Mouse (Mus musculus): Measurements from ENCODE around the gene Rps6kb2.
A peak's percentile ranks its signal among the peaks of the same experiment; 100 is the strongest.
"Not testable (repeated sequence)": the region's sequence is repeated elsewhere in the genome, so short reads cannot be mapped to it uniquely, and the experiment has no call there.

Gene Rps6kb2

DNA sequence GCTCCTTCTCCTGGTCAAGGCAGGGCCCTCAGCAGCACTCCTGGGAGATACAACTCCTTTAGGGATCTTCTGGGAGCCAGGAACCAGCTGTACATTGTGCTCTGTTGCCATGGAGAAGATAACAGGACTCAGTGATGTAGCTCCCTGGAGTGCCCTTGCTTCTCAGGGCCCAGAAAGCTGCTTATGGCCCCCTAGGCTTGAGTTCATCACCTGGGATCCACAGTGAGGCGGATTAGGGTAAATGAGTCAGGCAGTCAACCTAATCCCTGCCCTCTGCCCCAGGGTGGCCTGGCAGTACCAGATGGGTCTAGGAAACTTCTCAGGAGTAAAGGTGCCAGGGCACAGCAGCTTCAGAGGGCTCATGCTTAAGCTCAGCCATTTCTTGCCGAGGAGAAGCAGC, 23.7 kb downstream of the Rps6kb2 start, which contains the start of gene Gpr152:
Gene Gpr152 (plus strand): TSS at position 342 of the 400 bp plus-strand sequence.
- no peak for DNase-seq (ENCODE audit: low spot score)

DNA sequence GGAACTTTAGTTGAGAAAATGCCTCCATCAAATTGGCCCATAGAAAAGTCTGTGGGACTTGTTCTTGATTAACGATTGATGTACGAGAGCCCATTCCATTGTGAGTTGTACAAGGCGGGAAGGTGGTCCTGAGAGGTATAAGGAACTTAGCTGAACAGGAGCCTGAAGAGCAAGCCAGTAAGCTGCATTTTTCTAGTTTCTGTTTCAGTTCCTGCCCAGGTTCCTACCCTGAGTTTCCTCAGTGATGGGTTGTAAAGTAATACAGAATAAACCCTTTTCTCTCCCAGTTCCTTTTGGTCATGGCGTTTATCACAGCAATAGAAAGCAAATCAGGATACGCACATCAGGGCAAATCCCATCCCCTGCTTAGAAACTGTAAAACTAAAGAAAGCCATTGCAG, 25.2 kb downstream of the Rps6kb2 start:
- no peak for DNase-seq (ENCODE audit: low spot score)

DNA sequence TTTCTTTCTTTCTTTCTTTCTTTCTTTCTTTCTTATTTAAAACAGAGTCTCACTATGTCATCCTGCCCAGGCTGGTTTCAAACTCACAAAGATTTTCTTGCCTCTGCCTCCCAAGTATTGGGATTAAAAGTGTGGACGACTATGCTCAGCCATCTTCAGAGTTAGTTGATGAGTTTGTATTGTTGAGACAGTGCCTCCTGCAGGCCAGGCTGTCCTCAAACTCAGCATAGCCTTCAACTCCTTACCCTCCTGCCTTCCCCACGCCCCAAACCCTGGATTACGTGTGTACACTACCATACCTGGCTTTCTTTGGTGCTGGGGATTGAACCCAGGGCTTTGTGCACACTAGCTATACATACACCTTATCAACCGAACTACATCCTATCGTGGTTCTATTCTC, 26.7 kb downstream of the Rps6kb2 start:
- DNase-seq (ENCODE audit: low spot score): no peak

DNA sequence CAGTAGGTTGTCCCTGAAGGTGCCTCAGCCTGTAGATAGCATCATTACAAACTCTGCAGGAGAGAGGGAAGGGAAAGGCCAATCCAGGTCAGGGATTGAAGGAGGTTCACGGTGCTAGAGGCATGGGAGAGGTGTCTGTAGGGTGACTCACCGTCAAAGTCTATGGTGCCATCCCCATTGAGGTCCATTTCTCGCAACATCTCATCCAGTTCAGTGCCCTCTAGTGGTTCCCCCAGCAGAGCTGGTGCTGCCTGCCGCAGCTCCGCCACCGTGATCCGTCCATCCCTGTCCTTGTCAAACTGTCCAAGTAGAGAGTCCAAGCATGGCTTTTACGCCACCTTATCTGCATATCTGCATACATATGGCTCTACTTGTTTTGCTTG, 27.2 kb downstream of the Rps6kb2 start:
- not testable (repeated sequence) for DNase-seq (ENCODE audit: low spot score)

GRCm38 (mm10) chr19:4135229-4135962, 27.8 kb downstream of the Rps6kb2 start:
- not testable (repeated sequence) for DNase-seq (ENCODE audit: low spot score)

- DNase-seq (ENCODE audit: low spot score): no peak
These were observed 28.8 kb downstream of the Rps6kb2 start for GRCm38 (mm10) chr19:4134354-4134753.

GRCm38 (mm10) chr19:4131768-4132167, 31.4 kb downstream of the Rps6kb2 start:
- DNase-seq (ENCODE audit: low spot score): no peak

- no peak for DNase-seq (ENCODE audit: low spot score)
These were observed 32.1 kb downstream of the Rps6kb2 start for GRCm38 (mm10) chr19:4131075-4131474.

GRCm38 (mm10) chr19:4130106-4130505, 33.0 kb downstream of the Rps6kb2 start:
- no peak for DNase-seq (ENCODE audit: low spot score)

GRCm38 (mm10) chr19:4129462-4129861, 33.7 kb downstream of the Rps6kb2 start:
- no peak for DNase-seq (ENCODE audit: low spot score)

GRCm38 (mm10) chr19:4126759-4127495, 36.2 kb downstream of the Rps6kb2 start:
- DNase-seq (ENCODE audit: low spot score): peak; percentile 54

DNA sequence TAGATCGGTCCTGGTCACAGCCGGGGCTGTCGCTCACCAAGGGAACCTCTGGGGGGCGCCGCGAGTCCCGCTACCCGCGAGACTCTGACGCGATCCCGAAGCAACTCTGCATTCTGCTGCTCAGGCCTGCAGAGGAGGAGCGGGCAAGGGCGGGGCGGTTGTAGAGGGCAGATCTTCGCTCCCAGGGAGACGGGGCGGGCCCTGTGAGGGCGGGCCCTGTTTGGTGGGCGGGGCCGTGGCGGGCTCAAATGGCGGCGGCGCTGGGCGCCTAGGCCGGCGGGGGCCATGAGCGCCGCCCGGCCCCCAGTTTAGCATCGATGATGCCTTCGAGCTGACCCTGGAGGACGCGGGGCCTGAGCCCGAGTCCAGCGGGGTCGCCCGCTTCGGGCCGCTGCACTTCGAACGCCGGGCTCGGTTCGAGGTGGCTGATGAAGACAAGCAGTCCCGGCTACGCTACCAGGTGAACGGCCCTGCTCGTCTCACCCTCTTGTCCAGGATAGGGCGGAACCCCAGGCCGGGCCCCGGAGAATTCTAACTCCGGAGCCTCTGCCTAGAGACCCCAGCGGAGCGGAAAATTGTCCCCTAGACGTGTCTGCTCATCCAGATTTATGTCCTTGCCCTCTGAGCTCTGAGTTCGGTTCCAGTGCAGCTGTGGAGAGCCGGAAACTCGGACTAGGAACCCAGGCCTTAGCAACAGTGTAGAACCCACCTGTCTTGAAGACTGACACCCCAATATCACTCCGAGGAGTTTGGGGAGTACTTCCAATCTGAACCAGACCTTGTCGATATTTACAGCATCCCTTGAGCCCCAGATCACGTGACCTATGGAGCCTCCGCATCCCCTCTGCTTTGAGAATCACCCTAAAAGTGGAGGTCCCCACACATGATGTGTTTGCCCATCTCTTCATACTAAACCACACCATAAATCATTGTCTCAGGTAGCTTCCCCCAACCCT, 37.1 kb downstream of the Rps6kb2 start, which contains the start of gene Aip:
Gene Aip (minus strand): TSS at position 118 of the 956 bp plus-strand sequence.
- peak; percentile 99 for DNase-seq (ENCODE audit: low spot score)

DNA sequence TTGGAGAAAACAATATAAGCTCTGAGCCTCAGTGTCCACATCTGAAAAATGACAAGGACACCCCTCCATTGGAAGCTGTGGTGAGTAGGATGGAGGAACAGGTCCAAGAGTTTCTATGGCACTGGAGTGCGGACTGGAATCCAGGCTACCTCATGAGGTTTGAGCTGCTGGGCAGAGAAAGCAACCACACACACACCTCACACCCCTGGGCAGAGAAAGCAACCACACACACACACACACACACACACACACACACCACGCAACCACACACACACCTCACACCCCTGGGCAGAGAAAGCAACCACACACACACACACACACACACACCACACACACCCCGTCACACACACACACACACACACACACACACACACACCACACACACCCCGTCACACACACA, 37.9 kb downstream of the Rps6kb2 start:
- not testable (repeated sequence) for DNase-seq (ENCODE audit: low spot score)

GRCm38 (mm10) chr19:4124432-4124831, 38.7 kb downstream of the Rps6kb2 start:
- DNase-seq (ENCODE audit: low spot score): no peak

DNA sequence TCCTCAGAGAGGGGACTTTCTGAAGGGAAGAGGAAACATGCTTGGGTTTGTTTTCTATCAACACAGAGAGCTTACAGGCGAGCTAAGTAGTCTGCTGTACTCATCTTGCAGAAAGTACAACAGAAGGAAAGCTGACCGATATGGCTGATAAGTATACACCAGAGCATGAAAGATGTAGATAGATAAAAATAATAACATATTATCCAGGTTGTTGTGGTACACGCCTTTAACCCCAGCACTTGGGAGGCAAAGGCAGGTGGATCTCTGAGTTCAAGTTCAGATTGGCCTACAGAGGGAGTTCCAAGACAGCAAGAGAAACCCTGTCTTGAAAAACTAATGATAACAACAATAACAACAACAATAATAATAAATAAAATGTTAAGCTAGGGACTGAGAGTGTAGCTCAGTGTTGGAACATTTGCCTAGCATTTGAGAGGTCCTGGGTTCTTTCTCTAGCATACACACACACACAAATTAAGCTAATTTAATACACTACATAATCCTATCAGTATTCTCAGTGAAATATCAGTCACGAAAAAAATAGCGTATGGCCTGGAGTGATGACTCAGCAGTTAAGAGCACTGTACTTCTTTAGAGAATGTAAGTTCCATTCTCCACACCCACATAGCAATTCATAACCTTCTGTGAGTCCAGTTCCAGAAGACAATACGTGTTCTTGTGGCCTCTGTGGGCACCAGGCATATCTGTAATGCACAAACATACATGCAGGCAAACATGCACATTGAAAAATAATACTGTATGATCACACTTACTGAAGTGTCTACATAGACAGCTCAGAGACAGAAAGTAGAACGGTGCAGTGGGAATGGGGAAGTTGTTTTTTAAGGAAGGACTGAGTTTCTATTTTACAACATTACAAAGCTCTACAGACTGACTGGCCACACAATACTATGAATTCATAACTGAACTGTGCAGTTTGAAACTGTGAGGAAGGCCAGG, 40.5 kb downstream of the Rps6kb2 start:
- no peak for DNase-seq (ENCODE audit: low spot score)

DNA sequence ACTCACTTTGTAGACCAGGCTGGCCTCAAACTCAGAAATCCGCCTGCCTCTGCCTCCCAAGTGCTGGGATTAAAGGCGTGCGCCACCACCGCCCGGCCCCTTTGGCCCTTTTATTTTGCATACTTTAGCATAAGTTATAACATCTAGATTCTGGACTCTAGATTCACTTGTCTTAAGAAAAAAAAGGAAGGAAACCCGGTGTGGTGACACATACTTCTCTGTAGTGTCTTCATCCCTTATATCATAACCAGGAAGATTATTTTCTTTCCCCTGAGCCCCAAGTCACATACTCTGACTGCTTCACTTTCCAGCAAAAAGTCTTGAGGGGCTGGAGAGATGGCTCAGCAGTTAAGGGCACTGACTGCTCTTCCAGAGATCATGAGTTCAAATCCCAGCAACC, 41.3 kb downstream of the Rps6kb2 start:
- not testable (repeated sequence) for DNase-seq (ENCODE audit: low spot score)

GRCm38 (mm10) chr19:4121097-4121805, 41.9 kb downstream of the Rps6kb2 start:
- DNase-seq (ENCODE audit: low spot score): peak; percentile 100

- DNase-seq (ENCODE audit: low spot score): no peak
These were observed 42.7 kb downstream of the Rps6kb2 start for GRCm38 (mm10) chr19:4120496-4120895.

GRCm38 (mm10) chr19:4119716-4120487, 43.3 kb downstream of the Rps6kb2 start:
- no peak for DNase-seq (ENCODE audit: low spot score)

All from lung, postnatal 25 days (tissue).